Mouse (Mus musculus): ENCODE data around the gene Tub. TPM values are rescaled to one million over a fixed set of nuclear protein-coding genes. Genes with fewer than 3 reads are reported as not detected.
A peak's percentile ranks its signal among the peaks of the same experiment; 100 is the strongest.

Gene Tub
- polyA plus RNA-seq (2012; rRNA removed) = 111 and 132 TPM in 2 replicates

- peak; percentile 72 to 86 for DNase-seq (ENCODE audit: extremely low spot score in 1 of 2, low spot score in 1 of 2)
Observed at GRCm38 (mm10) chr7:108950312-108950761, at the start of gene Tub. Gene Tub (plus strand): TSS chr7:108950338.

GRCm38 (mm10) chr7:108903969-108904368 lies 46.2 kb upstream of the Tub start:
- no peak for DNase-seq (ENCODE audit: extremely low spot score in 1 of 2, low spot score in 1 of 2)

GRCm38 (mm10) chr7:108927043-108927442 lies 23.1 kb upstream of the Tub start:
- DNase-seq (ENCODE audit: extremely low spot score in 1 of 2, low spot score in 1 of 2) = no peak

GRCm38 (mm10) chr7:108928280-108929188 lies 21.6 kb upstream of the Tub start:
- DNase-seq (ENCODE audit: extremely low spot score in 1 of 2, low spot score in 1 of 2) = peak in 1 of 2 experiments; percentile 48

- no peak for DNase-seq (ENCODE audit: extremely low spot score in 1 of 2, low spot score in 1 of 2)
Observed at GRCm38 (mm10) chr7:108929726-108930393, 20.3 kb upstream of the Tub start, which contains the start of gene Nlrp10. Gene Nlrp10 (minus strand): TSS chr7:108930178.

- DNase-seq (ENCODE audit: extremely low spot score in 1 of 2, low spot score in 1 of 2) = peak; percentile 97 to 99
Observed at GRCm38 (mm10) chr7:108933794-108934731, 16.1 kb upstream of the Tub start, which contains the start of gene Eif3f. Gene Eif3f (plus strand): TSS chr7:108934417.

- no peak for DNase-seq (ENCODE audit: extremely low spot score in 1 of 2, low spot score in 1 of 2)
Observed at GRCm38 (mm10) chr7:108934836-108935235, 15.3 kb upstream of the Tub start.

- no peak for DNase-seq (ENCODE audit: extremely low spot score in 1 of 2, low spot score in 1 of 2)
Observed at GRCm38 (mm10) chr7:108935411-108935810, 14.7 kb upstream of the Tub start.

- DNase-seq (ENCODE audit: extremely low spot score in 1 of 2, low spot score in 1 of 2) = no peak
Observed at GRCm38 (mm10) chr7:108936591-108936990, 13.5 kb upstream of the Tub start.

- DNase-seq (ENCODE audit: extremely low spot score in 1 of 2, low spot score in 1 of 2) = no peak
Observed at GRCm38 (mm10) chr7:108941466-108941865, 8.7 kb upstream of the Tub start.

- peak in 1 of 2 experiments; percentile 75 for DNase-seq (ENCODE audit: extremely low spot score in 1 of 2, low spot score in 1 of 2)
Observed at GRCm38 (mm10) chr7:108944002-108944401, 6.1 kb upstream of the Tub start.

GRCm38 (mm10) chr7:108948611-108949010 lies 1.5 kb upstream of the Tub start:
- no peak for DNase-seq (ENCODE audit: extremely low spot score in 1 of 2, low spot score in 1 of 2)

GRCm38 (mm10) chr7:108949301-108949700 lies 837 bp upstream of the Tub start:
- no peak for DNase-seq (ENCODE audit: extremely low spot score in 1 of 2, low spot score in 1 of 2)

- DNase-seq (ENCODE audit: extremely low spot score in 1 of 2, low spot score in 1 of 2) = peak; percentile 34 to 76
Observed at GRCm38 (mm10) chr7:108950762-108951331, 709 bp downstream of the Tub start.

GRCm38 (mm10) chr7:108952801-108953200 lies 2.7 kb downstream of the Tub start:
- DNase-seq (ENCODE audit: extremely low spot score in 1 of 2, low spot score in 1 of 2) = no peak

- DNase-seq (ENCODE audit: extremely low spot score in 1 of 2, low spot score in 1 of 2) = peak in 1 of 2 experiments; percentile 57
Observed at GRCm38 (mm10) chr7:108954185-108954584, 4.0 kb downstream of the Tub start.

GRCm38 (mm10) chr7:108957734-108958133 lies 7.6 kb downstream of the Tub start:
- DNase-seq (ENCODE audit: extremely low spot score in 1 of 2, low spot score in 1 of 2) = no peak

GRCm38 (mm10) chr7:108965968-108966367 lies 15.8 kb downstream of the Tub start:
- no peak for DNase-seq (ENCODE audit: extremely low spot score in 1 of 2, low spot score in 1 of 2)

- peak; percentile 43 to 82 for DNase-seq (ENCODE audit: extremely low spot score in 1 of 2, low spot score in 1 of 2)
Observed at GRCm38 (mm10) chr7:108966742-108967362, 16.7 kb downstream of the Tub start.
